Mouse (Mus musculus): Measurements from ENCODE around the gene Ptpn6. TPM values are rescaled to one million over a fixed set of nuclear protein-coding genes. Genes with fewer than 3 reads are reported as not detected.

The Ptpn6 gene
- polyA plus RNA-seq, 1 experiment from 2014 or later: 19.8 TPM

- H3K9ac ChIP-seq: no peak overlapping the region
- no peak for ATAC-seq (ENCODE audit: insufficient read depth, low FRiP score, low read depth)
- H3K27me3 ChIP-seq (replicated peaks): no peaks in the 10 kb centered on the region
- H3K4me3 ChIP-seq (replicated peaks): no peak overlapping the region
- WGBS: 69% methylated on average over 11 of the region's 11 CpGs
- peaks cover 18% of the 10 kb centered on the region; the same call in 1 of the 2 replicates for H3K36me3 ChIP-seq
- no peaks in the 10 kb centered on the region for H3K9me3 ChIP-seq
- no peak overlapping the region for H3K27ac ChIP-seq
- no peaks in the 10 kb centered on the region; the same call in 1 of the 2 replicates for H3K4me1 ChIP-seq
- peak overlapping the region; percentile 46; the same call in 1 of the 2 replicates for H3K4me2 ChIP-seq
Observed at GRCm38 (mm10) chr6:124720904-124721303, 17.6 kb downstream of the Ptpn6 start.

GRCm38 (mm10) chr6:124719354-124719978 is 19.0 kb downstream of the Ptpn6 start:
- 57% methylated on average over 7 of the region's 7 CpGs for WGBS
- peak; percentile 45; the same call in 1 of the 2 replicates for ATAC-seq (ENCODE audit: insufficient read depth, low FRiP score, low read depth)

GRCm38 (mm10) chr6:124718703-124719102 is 19.8 kb downstream of the Ptpn6 start:
- H3K36me3 ChIP-seq: peaks cover 29% of the 10 kb centered on the region
- peaks cover 6% of the 10 kb centered on the region for H3K4me1 ChIP-seq
- H3K4me2 ChIP-seq: peak overlapping the region; percentile 46
- peak overlapping the region; percentile 49 for H3K4me3 ChIP-seq (replicated peaks)
- no peaks in the 10 kb centered on the region for H3K9me3 ChIP-seq
- H3K9ac ChIP-seq: peak overlapping the region; percentile 32; the same call in 1 of the 2 replicates
- peak; percentile 83 for ATAC-seq (ENCODE audit: insufficient read depth, low FRiP score, low read depth)
- no peaks in the 10 kb centered on the region for H3K27me3 ChIP-seq (replicated peaks)
- H3K27ac ChIP-seq: peak overlapping the region; percentile 87
- WGBS: 50% methylated on average over 14 of the region's 16 CpGs

More at GRCm38 (mm10) chr6:124719354-124719978, 19.0 kb downstream of the Ptpn6 start:
- H3K27ac ChIP-seq: peak overlapping the region; percentile 87
- peak overlapping the region; percentile 46 for H3K4me2 ChIP-seq
- no peaks in the 10 kb centered on the region for H3K9me3 ChIP-seq
- H3K9ac ChIP-seq: peak overlapping the region; percentile 6; the same call in 1 of the 2 replicates
- no peaks in the 10 kb centered on the region for H3K27me3 ChIP-seq (replicated peaks)
- H3K36me3 ChIP-seq: peaks cover 23% of the 10 kb centered on the region
- H3K4me1 ChIP-seq: no peaks in the 10 kb centered on the region; the same call in 1 of the 2 replicates
- H3K4me3 ChIP-seq (replicated peaks): peak overlapping the region; percentile 49

GRCm38 (mm10) chr6:124717968-124718367 is 20.5 kb downstream of the Ptpn6 start:
- peaks cover 13% of the 10 kb centered on the region for H3K4me1 ChIP-seq
- H3K9me3 ChIP-seq: no peaks in the 10 kb centered on the region
- 61% methylated on average over 13 of the region's 13 CpGs for WGBS
- H3K4me3 ChIP-seq (replicated peaks): peak overlapping the region; percentile 49
- no peak for ATAC-seq (ENCODE audit: insufficient read depth, low FRiP score, low read depth)
- peak overlapping the region; percentile 32 for H3K9ac ChIP-seq
- H3K4me2 ChIP-seq: peak overlapping the region; percentile 46
- peak overlapping the region; percentile 87 for H3K27ac ChIP-seq
- no peaks in the 10 kb centered on the region for H3K27me3 ChIP-seq (replicated peaks)
- H3K36me3 ChIP-seq: peaks cover 29% of the 10 kb centered on the region

GRCm38 (mm10) chr6:124716864-124717490 is 21.5 kb downstream of the Ptpn6 start:
- H3K36me3 ChIP-seq: peaks cover 29% of the 10 kb centered on the region
- no peaks in the 10 kb centered on the region for H3K27me3 ChIP-seq (replicated peaks)
- 52% methylated on average over 20 of the region's 20 CpGs for WGBS
- no peak overlapping the region for H3K9ac ChIP-seq
- no peaks in the 10 kb centered on the region for H3K9me3 ChIP-seq
- H3K4me3 ChIP-seq (replicated peaks): peak overlapping the region; percentile 49
- H3K27ac ChIP-seq: peak overlapping the region; percentile 87
- H3K4me1 ChIP-seq: peaks cover 14% of the 10 kb centered on the region
- no peak for ATAC-seq (ENCODE audit: insufficient read depth, low FRiP score, low read depth)
- peak overlapping the region; percentile 46 for H3K4me2 ChIP-seq

GRCm38 (mm10) chr6:124712918-124713317 is 25.6 kb downstream of the Ptpn6 start:
- Histone ChIP-seq H3K27ac (peak overlapping the region; percentile 85; the same call in 1 of the 2 replicates), H3K9me3 (no peaks in the 10 kb centered on the region), H3K27me3 (replicated peaks) (no peaks in the 10 kb centered on the region), H3K36me3 (peaks cover 29% of the 10 kb centered on the region), H3K4me3 (replicated peaks) (peak overlapping the region; percentile 77), H3K4me1 (peaks cover 30% of the 10 kb centered on the region), H3K9ac (peak overlapping the region; percentile 81), H3K4me2 (peak overlapping the region; percentile 74)
- 10% methylated on average over 11 of the region's 11 CpGs for WGBS
- ATAC-seq (ENCODE audit: insufficient read depth, low FRiP score, low read depth): no peak

- Histone ChIP-seq H3K4me2 (peak within 1 kb of the TSS; percentile 74), H3K9me3 (no peaks in the 10 kb centered on the region), H3K27me3 (replicated peaks) (no peaks in the 10 kb centered on the region), H3K4me1 (peaks cover 30% of the 10 kb centered on the region), H3K9ac (peak within 1 kb of the TSS; percentile 81), H3K27ac (peak within 1 kb of the TSS; percentile 85), H3K36me3 (peaks cover 23% of the 10 kb centered on the region), H3K4me3 (replicated peaks) (peak within 1 kb of the TSS; percentile 77)
- ATAC-seq (ENCODE audit: insufficient read depth, low FRiP score, low read depth): peak; percentile 96
- WGBS: under 1% methylated on average over 71 of the region's 76 CpGs
Observed at GRCm38 (mm10) chr6:124711824-124712782, 26.4 kb downstream of the Ptpn6 start, which contains the start of the genes Emg1 and Phb2. Emg1 (minus strand) TSS chr6:124712178. Phb2 (plus strand) TSS chr6:124712336.

GRCm38 (mm10) chr6:124708289-124708889 is 30.1 kb downstream of the Ptpn6 start:
- peaks cover 21% of the 10 kb centered on the region for H3K4me1 ChIP-seq
- H3K9ac ChIP-seq: no peak overlapping the region
- H3K27me3 ChIP-seq (replicated peaks): no peaks in the 10 kb centered on the region
- H3K4me2 ChIP-seq: no peak overlapping the region
- H3K27ac ChIP-seq: no peak overlapping the region
- no peak overlapping the region for H3K4me3 ChIP-seq (replicated peaks)
- ATAC-seq (ENCODE audit: insufficient read depth, low FRiP score, low read depth): no peak
- H3K9me3 ChIP-seq: no peaks in the 10 kb centered on the region
- 81% methylated on average over 10 of the region's 10 CpGs for WGBS
- peaks cover 19% of the 10 kb centered on the region for H3K36me3 ChIP-seq

- peaks cover 26% of the 10 kb centered on the region for H3K36me3 ChIP-seq
- no peak for ATAC-seq (ENCODE audit: insufficient read depth, low FRiP score, low read depth)
Observed at GRCm38 (mm10) chr6:124706061-124706627, 32.4 kb downstream of the Ptpn6 start.

GRCm38 (mm10) chr6:124704417-124704816 is 34.1 kb downstream of the Ptpn6 start:
- Histone ChIP-seq H3K4me1 (0 out of 2 replicates have a peak, but pooled peaks cover 2% of the 10 kb centered on the region), H3K27me3 (replicated peaks) (no peaks in the 10 kb centered on the region), H3K27ac (no peak overlapping the region), H3K9me3 (no peaks in the 10 kb centered on the region), H3K4me2 (no peak overlapping the region), H3K36me3 (peaks cover 31% of the 10 kb centered on the region), H3K9ac (no peak overlapping the region), H3K4me3 (replicated peaks) (no peak overlapping the region)
- ATAC-seq (ENCODE audit: insufficient read depth, low FRiP score, low read depth): no peak
- WGBS: 95% methylated on average over 2 of the region's 2 CpGs

More at GRCm38 (mm10) chr6:124706061-124706627, 32.4 kb downstream of the Ptpn6 start:
- Histone ChIP-seq H3K9me3 (no peaks in the 10 kb centered on the region), H3K27me3 (replicated peaks) (no peaks in the 10 kb centered on the region), H3K27ac (no peak overlapping the region), H3K4me2 (no peak overlapping the region), H3K4me3 (replicated peaks) (no peak overlapping the region), H3K9ac (no peak overlapping the region), H3K4me1 (peaks cover 16% of the 10 kb centered on the region)
- WGBS: 83% methylated on average over 5 of the region's 5 CpGs

- peaks cover 35% of the 10 kb centered on the region for H3K36me3 ChIP-seq
Observed at GRCm38 (mm10) chr6:124703789-124704188, 34.7 kb downstream of the Ptpn6 start.

More at GRCm38 (mm10) chr6:124703789-124704188, 34.7 kb downstream of the Ptpn6 start:
- Histone ChIP-seq H3K27ac (no peak overlapping the region), H3K4me2 (no peak overlapping the region), H3K9me3 (no peaks in the 10 kb centered on the region), H3K9ac (no peak overlapping the region), H3K4me1 (no peaks in the 10 kb centered on the region), H3K27me3 (replicated peaks) (no peaks in the 10 kb centered on the region), H3K4me3 (replicated peaks) (no peak overlapping the region)
- WGBS: 70% methylated on average over 7 of the region's 7 CpGs
- no peak for ATAC-seq (ENCODE audit: insufficient read depth, low FRiP score, low read depth)

Measured in stomach, embryonic 15.5 days (tissue).